Mouse (Mus musculus) heart, adult 2 months (tissue): ENCODE data around the gene Igfals.

ENCODE experiments used
- CTCF ChIP-seq: fragments of 200-600 bp; IDR thresholded peaks from 2 replicates; pipeline ENCODE4 v1.8.1; 2022; ENCODE audit warnings: antibody characterized with exemption, mild to moderate bottlenecking, moderate library complexity
- POLR2A ChIP-seq: fragments of 200-500 bp; IDR thresholded peaks from 2 replicates; pipeline ENCODE4 v1.6.1; 2011; ENCODE audit warnings: mild to moderate bottlenecking, low read depth, low read length, control low read depth; ENCODE audit not compliant: insufficient read depth

DNA sequence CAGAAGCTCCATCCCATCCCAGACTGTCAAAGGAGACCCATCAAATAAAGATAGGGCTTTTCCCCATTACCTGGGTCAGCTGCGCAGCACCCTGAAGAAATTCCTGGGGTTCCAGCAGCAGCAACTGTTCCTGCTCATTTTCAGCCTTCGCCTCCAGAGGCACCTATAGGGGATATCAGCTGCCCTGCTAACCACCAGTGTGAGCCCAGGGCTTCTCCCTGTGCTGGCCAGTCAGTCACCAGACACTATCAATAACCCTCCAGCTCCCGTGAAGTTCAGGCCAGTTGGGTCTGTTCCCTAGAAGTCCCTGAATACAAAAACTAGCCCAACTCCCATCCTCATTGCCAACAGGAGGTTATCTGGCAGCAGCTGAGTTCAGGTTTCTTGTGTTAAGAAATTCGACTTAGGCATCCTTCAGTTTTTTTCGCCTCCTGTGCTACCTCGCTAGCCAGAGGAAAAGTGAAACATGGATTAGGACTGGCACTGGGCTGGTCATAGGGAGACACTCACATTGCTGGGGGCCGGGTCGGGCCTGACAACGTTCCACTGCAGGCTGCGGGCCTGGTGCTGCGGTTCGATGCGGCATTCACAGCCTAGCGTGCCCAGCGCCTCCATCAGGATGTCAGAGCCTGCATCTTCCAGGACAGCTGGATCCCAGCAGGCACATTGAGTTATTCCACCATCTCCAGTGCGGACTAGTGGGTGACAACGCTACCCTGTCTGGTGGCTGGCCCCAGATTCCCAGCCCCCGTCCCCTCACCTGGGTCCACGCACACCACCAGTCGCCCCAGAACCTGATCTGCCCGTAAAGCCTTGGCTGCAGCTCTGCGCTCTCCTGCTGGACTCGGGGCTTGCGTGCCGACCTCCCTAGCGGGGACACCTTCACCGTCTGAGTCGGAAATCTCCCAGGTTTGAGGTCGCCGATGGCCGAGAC is 28.5 kb downstream of the Igfals start:
- no peak for TF ChIP-seq POLR2A
- no peak for TF ChIP-seq CTCF
